Mouse (Mus musculus): ENCODE data around the gene Ppp3r2.

- TF ChIP-seq POLR2A (IDR thresholded peaks at IDR 0.05; ENCODE audit: extremely low read depth, insufficient read depth, low read length): no peak
- no peak for TF ChIP-seq CTCF (IDR thresholded peaks at IDR 0.05; ENCODE audit: low read depth, low read length)
These were observed 20.2 kb downstream of the Ppp3r2 start for GRCm38 (mm10) chr4:49661664-49662063.
